Mouse (Mus musculus): Measurements from ENCODE around the gene Clk1. TPM values are rescaled to one million over a fixed set of nuclear protein-coding genes. Genes with fewer than 3 reads are reported as not detected.

Gene Clk1
- polyA plus RNA-seq, 1 experiment: 787 TPM

GRCm38 (mm10) chr1:58369716-58370115 is 54.1 kb downstream of the Clk1 start:
- TF ChIP-seq CTCF (IDR thresholded peaks at IDR 0.05; ENCODE audit: insufficient read depth, low read depth, low read length): no peak
- no peak for TF ChIP-seq POLR2A (IDR thresholded peaks at IDR 0.05; ENCODE audit: insufficient read depth, low read depth, low read length)
- Histone ChIP-seq H3K4me1 (ENCODE audit: control insufficient read depth, insufficient read depth, low read length) (no peaks in the 10 kb centered on the region), H3K27ac (ENCODE audit: insufficient read depth, low read depth, low read length) (no peak overlapping the region), H3K4me3 (ENCODE audit: insufficient read depth, low read depth, low read length) (no peak overlapping the region)
- WGBS: 95% methylated on average over 2 of the region's 2 CpGs

- no peak overlapping the region for H3K27ac ChIP-seq (ENCODE audit: insufficient read depth, low read depth, low read length)
- WGBS: 84% methylated on average over 12 of the region's 12 CpGs
- no peaks in the 10 kb centered on the region for H3K4me1 ChIP-seq (ENCODE audit: control insufficient read depth, insufficient read depth, low read length)
- no peak for TF ChIP-seq CTCF (IDR thresholded peaks at IDR 0.05; ENCODE audit: insufficient read depth, low read depth, low read length)
- TF ChIP-seq POLR2A (IDR thresholded peaks at IDR 0.05; ENCODE audit: insufficient read depth, low read depth, low read length): no peak
- no peak overlapping the region for H3K4me3 ChIP-seq (ENCODE audit: insufficient read depth, low read depth, low read length)
Measured at GRCm38 (mm10) chr1:58366737-58367471, 57.0 kb downstream of the Clk1 start.

DNA sequence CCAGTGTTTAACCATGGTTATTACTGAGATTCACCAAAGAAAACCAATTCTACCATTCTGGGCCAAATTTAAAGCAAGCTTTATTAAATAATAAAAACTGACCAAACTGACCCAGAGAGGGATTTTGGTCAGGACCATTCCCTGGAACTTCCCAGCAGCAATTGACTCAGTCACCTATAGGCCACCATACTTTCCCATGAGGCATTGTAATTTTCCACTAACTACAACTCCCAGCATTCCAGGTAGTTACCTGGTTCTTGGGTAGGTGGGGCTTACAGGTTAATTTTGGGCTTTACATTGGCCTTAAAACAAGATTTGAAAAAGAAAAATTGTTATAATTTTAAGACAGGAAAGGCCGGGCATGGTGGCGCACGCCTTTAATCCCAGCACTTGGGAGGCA is 58.0 kb downstream of the Clk1 start:
- H3K4me1 ChIP-seq (ENCODE audit: control insufficient read depth, insufficient read depth, low read length): no peaks in the 10 kb centered on the region
- no peak for TF ChIP-seq CTCF (IDR thresholded peaks at IDR 0.05; ENCODE audit: insufficient read depth, low read depth, low read length)
- TF ChIP-seq POLR2A (IDR thresholded peaks at IDR 0.05; ENCODE audit: insufficient read depth, low read depth, low read length): no peak
- WGBS: 96% methylated on average over 3 of the region's 3 CpGs

DNA sequence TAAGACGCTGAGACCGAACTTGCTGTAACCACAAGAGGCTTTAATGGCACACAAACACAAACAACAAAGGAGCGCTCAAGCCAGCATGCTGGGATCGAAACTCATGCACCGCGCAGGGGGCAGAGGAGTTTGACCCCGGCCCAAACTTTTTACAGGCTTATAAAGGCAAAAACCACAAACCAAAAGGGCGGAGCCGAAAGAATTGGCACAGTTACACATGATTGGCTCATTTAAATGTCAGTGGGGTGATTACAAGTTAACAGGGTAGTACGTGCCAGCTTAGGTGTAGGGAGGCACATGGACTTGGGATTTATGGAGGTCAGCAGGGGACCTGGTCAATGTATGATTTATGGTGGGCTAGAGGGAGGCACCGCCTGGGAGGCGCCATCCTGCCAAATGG is 59.3 kb downstream of the Clk1 start:
- no peak overlapping the region for H3K4me3 ChIP-seq (ENCODE audit: insufficient read depth, low read depth, low read length)
- peaks cover under 1% of the 10 kb centered on the region; the same call in 1 of the 2 replicates for H3K4me1 ChIP-seq (ENCODE audit: control insufficient read depth, insufficient read depth, low read length)
- no peak overlapping the region for H3K27ac ChIP-seq (ENCODE audit: insufficient read depth, low read depth, low read length)
- 95% methylated on average over 12 of the region's 12 CpGs for WGBS
- TF ChIP-seq POLR2A (IDR thresholded peaks at IDR 0.05; ENCODE audit: insufficient read depth, low read depth, low read length): no peak
- TF ChIP-seq CTCF (IDR thresholded peaks at IDR 0.05; ENCODE audit: insufficient read depth, low read depth, low read length): no peak

More for the DNA sequence above, 58.0 kb downstream of the Clk1 start:
- no peak overlapping the region for H3K27ac ChIP-seq (ENCODE audit: insufficient read depth, low read depth, low read length)
- H3K4me3 ChIP-seq (ENCODE audit: insufficient read depth, low read depth, low read length): no peak overlapping the region

DNA sequence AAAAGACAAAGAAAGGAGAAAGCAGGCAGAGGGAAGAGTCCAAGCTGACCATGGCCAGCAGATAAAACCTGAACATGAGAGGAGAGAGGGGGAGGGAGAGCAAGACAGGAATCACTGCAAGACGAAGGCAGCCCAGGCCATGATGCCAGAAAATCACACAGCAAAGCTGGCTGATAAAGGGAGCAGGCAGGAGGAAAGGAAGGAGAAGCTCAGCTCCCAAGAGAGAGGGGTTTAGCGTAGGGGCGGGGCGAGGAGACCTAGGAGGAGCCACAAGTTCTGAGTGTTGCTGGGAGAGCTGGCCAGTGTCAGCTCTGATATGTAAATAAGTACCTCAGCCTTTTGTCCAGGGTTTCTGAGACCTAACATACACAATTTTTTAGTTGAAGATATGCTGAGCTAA is 61.6 kb downstream of the Clk1 start:
- Histone ChIP-seq H3K4me1 (ENCODE audit: control insufficient read depth, insufficient read depth, low read length) (peaks cover 9% of the 10 kb centered on the region; the same call in 1 of the 2 replicates), H3K27ac (ENCODE audit: insufficient read depth, low read depth, low read length) (no peak overlapping the region), H3K4me3 (ENCODE audit: insufficient read depth, low read depth, low read length) (no peak overlapping the region)
- no peak for TF ChIP-seq POLR2A (IDR thresholded peaks at IDR 0.05; ENCODE audit: insufficient read depth, low read depth, low read length)
- no peak for TF ChIP-seq CTCF (IDR thresholded peaks at IDR 0.05; ENCODE audit: insufficient read depth, low read depth, low read length)
- 71% methylated on average over 4 of the region's 4 CpGs for WGBS

Other genes starting within 250 kb of the Clk1 start
- not detected in 2 replicates for gene Aox4, start 213.7 kb downstream of the Clk1 start, polyA plus RNA-seq (2012; ENCODE audit: insufficient read depth, insufficient read length, low replicate concordance, missing spikeins)
- gene Aox2, start 145.7 kb downstream of the Clk1 start, polyA plus RNA-seq (2012; ENCODE audit: insufficient read depth, insufficient read length, low replicate concordance, missing spikeins): not detected in 2 replicates
- 105 and 158 TPM in 2 replicates for gene Bzw1, start 31.2 kb downstream of the Clk1 start, polyA plus RNA-seq (2012; ENCODE audit: insufficient read depth, insufficient read length, low replicate concordance, missing spikeins)
- gene Nif3l1, start 21.1 kb upstream of the Clk1 start, polyA plus RNA-seq (2012; ENCODE audit: insufficient read depth, insufficient read length, low replicate concordance, missing spikeins): not detected in 2 replicates
- not detected in 2 replicates for gene Ppil3, start 21.4 kb upstream of the Clk1 start, polyA plus RNA-seq (2012; ENCODE audit: insufficient read depth, insufficient read length, low replicate concordance, missing spikeins)
- gene Orc2, start 81.0 kb upstream of the Clk1 start, polyA plus RNA-seq (2012; ENCODE audit: insufficient read depth, insufficient read length, low replicate concordance, missing spikeins): not detected in 2 replicates
- not detected in 2 replicates for gene Fam126b, start 162.3 kb upstream of the Clk1 start, polyA plus RNA-seq (2012; ENCODE audit: insufficient read depth, insufficient read length, low replicate concordance, missing spikeins)
- not detected in 2 replicates for gene Ndufb3, start 162.3 kb upstream of the Clk1 start, polyA plus RNA-seq (2012; ENCODE audit: insufficient read depth, insufficient read length, low replicate concordance, missing spikeins)

Measured in olfactory bulb, adult 2 months (tissue).